Mouse (Mus musculus) T-helper 1 cell (primary cell): Measurements from ENCODE around the gene Tirap.

Source experiments
- in situ Hi-C: fragments of 300-600 bp; cut with MboI, MseI; formaldehyde crosslinking; loops from one replicate; pipeline ENCODE4 v1.15.1; 2025; ENCODE audit warnings: high pct_unique_total_duplicates

The Tirap gene

GRCm38 (mm10) chr9:35199772-35200471 is at the start of gene Tirap, which contains the start of gene Srpr:
Gene Tirap (minus strand): TSS chr9:35200291.
Gene Srpr (plus strand): TSS chr9:35200175.
- in situ Hi-C loops: loop anchor here (25.0 kb wide), 1 partner anchor 1562 kb away; the partner anchor contains the start of gene Stt3a

- in situ Hi-C loops: no loop called here
These were observed 49.4 kb upstream of the Tirap start for GRCm38 (mm10) chr9:35249476-35249875.

- in situ Hi-C loops: no loop called here
These were observed 47.3 kb upstream of the Tirap start for GRCm38 (mm10) chr9:35247405-35247804.

GRCm38 (mm10) chr9:35239734-35240133 is 39.6 kb upstream of the Tirap start:
- in situ Hi-C loops: loop anchor here (10.0 kb wide), 1 partner anchor 245 kb away; no protein-coding TSS in a partner anchor

- in situ Hi-C loops: loop anchor here (10.0 kb wide), 1 partner anchor 244 kb away; no protein-coding TSS in a partner anchor
These were observed 39.0 kb upstream of the Tirap start for GRCm38 (mm10) chr9:35238915-35239571.

- in situ Hi-C loops: loop anchor here (10.0 kb wide), 1 partner anchor 244 kb away; no protein-coding TSS in a partner anchor
These were observed 38.3 kb upstream of the Tirap start for GRCm38 (mm10) chr9:35238371-35238770.

- in situ Hi-C loops: loop anchor here (10.0 kb wide), 1 partner anchor 241 kb away; no protein-coding TSS in a partner anchor
These were observed 35.9 kb upstream of the Tirap start for GRCm38 (mm10) chr9:35235996-35236395.

- in situ Hi-C loops: no loop called here
These were observed 28.6 kb upstream of the Tirap start for GRCm38 (mm10) chr9:35228671-35229070.

- in situ Hi-C loops: loop anchor here (25.0 kb wide), 1 partner anchor 1539 kb away; the partner anchor contains the start of gene Stt3a
These were observed 23.4 kb upstream of the Tirap start for GRCm38 (mm10) chr9:35223466-35223865.

- in situ Hi-C loops: loop anchor here (10.0 to 25.0 kb wide), 2 partner anchors 47 to 1544 kb away; partner anchors contain the start of genes Fam118b, Rpusd4 and Stt3a
These were observed 17.9 kb upstream of the Tirap start for GRCm38 (mm10) chr9:35217963-35218362.

GRCm38 (mm10) chr9:35211573-35212511 is 11.8 kb upstream of the Tirap start:
- in situ Hi-C loops: loop anchor here (5.0 to 25.0 kb wide), 3 partner anchors 53 to 1550 kb away; partner anchors contain the start of genes Fam118b, Rpusd4 and Stt3a

- in situ Hi-C loops: loop anchor here (5.0 to 25.0 kb wide), 3 partner anchors 54 to 1551 kb away; partner anchors contain the start of genes Fam118b, Rpusd4 and Stt3a
These were observed 10.7 kb upstream of the Tirap start, which contains the start of gene Foxred1 for GRCm38 (mm10) chr9:35210542-35211474. Gene Foxred1 (minus strand): TSS chr9:35211055.

- in situ Hi-C loops: loop anchor here (25.0 kb wide), 1 partner anchor 1558 kb away; the partner anchor contains the start of gene Stt3a
These were observed 4.3 kb upstream of the Tirap start for GRCm38 (mm10) chr9:35204421-35204820.

GRCm38 (mm10) chr9:35203536-35203935 is 3.4 kb upstream of the Tirap start:
- in situ Hi-C loops: loop anchor here (25.0 kb wide), 1 partner anchor 1559 kb away; the partner anchor contains the start of gene Stt3a

GRCm38 (mm10) chr9:35200529-35201060 is 504 bp upstream of the Tirap start:
- in situ Hi-C loops: loop anchor here (25.0 kb wide), 1 partner anchor 1562 kb away; the partner anchor contains the start of gene Stt3a

GRCm38 (mm10) chr9:35198945-35199771 is 933 bp downstream of the Tirap start:
- in situ Hi-C loops: no loop called here

GRCm38 (mm10) chr9:35198351-35198750 is 1.7 kb downstream of the Tirap start:
- in situ Hi-C loops: no loop called here

GRCm38 (mm10) chr9:35197625-35198024 is 2.5 kb downstream of the Tirap start:
- in situ Hi-C loops: no loop called here
